Mouse (Mus musculus): ENCODE data around the gene Tbl1x.

DNA sequence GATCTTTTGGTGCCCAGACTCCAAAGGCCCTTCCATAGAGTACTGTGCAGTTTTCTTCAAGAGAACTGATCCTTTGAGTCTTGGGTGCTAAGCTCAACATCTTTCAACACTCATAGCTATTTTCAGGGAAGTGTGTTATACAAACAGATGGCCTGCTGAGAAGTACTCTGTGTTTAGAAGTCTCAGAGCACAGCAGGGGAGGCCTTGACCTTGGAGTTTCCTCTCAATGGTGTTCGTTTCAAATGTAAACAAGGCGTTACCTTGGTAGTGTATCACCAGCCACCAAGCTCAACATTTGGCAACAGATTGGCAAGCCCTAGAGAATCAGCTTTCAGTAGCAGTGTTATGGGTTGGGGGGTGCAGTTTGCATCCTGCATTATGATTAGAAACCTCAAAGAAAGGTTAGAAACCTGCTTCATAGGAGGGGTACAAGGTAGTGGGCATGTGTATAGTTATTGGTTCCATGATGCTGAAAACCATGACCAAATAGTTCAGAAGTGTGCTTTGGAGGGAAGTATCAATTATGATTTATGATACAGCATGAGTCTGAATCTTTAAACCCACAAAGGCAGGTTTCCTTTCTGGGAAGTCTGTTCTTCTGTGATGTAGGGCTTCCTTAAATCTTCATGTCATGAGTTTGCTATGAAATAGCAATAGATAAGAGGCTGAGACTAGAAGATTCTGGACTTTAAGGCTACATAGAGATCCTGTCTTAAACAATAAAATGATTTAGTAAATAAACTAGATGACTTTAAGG, 98.3 kb downstream of the Tbl1x start:
- TF ChIP-seq CTCF (IDR thresholded peaks at IDR 0.05; ENCODE audit: control insufficient read depth, insufficient read depth, insufficient read length) (no peak), USF1 (IDR thresholded peaks at IDR 0.05; ENCODE audit: low read depth) (no peak), MYOG (IDR thresholded peaks at IDR 0.05; ENCODE audit: control insufficient read depth, extremely low read depth, insufficient read length) (no peak), MYOD1 (IDR thresholded peaks at IDR 0.05; ENCODE audit: control insufficient read depth, insufficient read length, low read depth) (no peak)

Measured in C2C12 (cell line).